Mouse (Mus musculus) naive thymus-derived CD4-positive, alpha-beta T cell, adult 2 months (primary cell): ENCODE data around the gene Mpzl1.

Source experiments
- DNase-seq: peaks from one replicate; pipeline ENCODE4 v3.0.0-alpha.2; 2011; ENCODE audit warnings: low read depth

Mpzl1 gene

GRCm38 (mm10) chr1:165579332-165579731 is 55.0 kb downstream of the Mpzl1 start:
- DNase-seq: peak; percentile 54

DNA sequence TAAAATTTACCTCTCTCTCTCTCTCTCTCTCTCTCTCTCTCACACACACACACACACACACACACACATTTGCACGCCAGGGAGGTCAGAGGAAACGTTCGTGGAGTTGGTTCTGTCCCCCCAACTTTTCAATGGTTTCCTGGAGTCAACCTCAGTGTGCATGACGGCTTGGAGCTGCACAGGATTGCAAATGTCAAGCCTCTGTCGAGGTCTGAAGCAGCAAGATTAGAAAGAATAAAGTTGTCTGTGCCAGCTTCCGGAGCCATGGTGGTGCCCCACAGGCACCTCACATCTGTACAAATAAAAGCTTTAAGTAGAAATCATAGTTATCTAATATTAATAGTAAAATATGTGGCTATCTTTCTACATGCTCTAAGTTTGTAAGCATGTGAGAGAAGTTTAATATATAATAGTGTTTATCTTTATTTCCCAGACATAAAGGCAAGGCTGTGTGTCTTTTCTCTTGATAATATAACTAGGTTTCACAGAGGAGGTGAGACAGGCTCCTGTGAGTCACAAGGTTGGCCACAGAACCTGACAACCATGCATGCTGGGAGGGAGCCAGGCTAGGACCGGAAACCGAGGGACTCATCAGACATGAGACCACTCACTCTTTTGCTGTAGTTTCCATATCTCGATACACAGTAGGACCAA is 57.8 kb downstream of the Mpzl1 start:
- DNase-seq: no peak

GRCm38 (mm10) chr1:165576005-165576404 is 58.3 kb downstream of the Mpzl1 start:
- DNase-seq: no peak

DNA sequence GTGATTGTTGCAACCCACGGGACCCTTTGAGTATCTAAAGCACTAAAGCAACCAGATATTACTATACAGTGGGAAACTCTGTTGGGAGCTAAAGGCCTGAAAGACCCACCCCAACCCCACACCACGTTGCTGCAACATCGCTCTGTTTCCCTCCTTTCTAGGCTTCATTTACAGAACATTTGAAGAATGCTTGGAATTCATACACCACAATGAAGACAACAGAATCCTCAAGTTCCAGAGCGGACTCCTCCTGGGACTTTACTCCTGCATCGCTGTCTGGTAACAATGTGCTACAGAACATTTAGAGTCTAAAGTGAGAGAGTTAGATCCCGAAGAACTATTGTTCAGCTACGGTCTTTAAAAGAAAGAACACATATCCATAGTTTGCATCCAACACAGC is 66.9 kb downstream of the Mpzl1 start:
- no peak for DNase-seq

- DNase-seq: no peak
These were observed 69.1 kb downstream of the Mpzl1 start for GRCm38 (mm10) chr1:165565283-165565682.

GRCm38 (mm10) chr1:165559073-165559472 is 75.3 kb downstream of the Mpzl1 start:
- DNase-seq: no peak

- DNase-seq: no peak
These were observed 77.6 kb downstream of the Mpzl1 start for GRCm38 (mm10) chr1:165556711-165557110.
